Mouse (Mus musculus) Muller cell, postnatal 12 days (primary cell): ENCODE results near the gene Krt84.
A peak's percentile ranks its signal among the peaks of the same experiment; 100 is the strongest.

Experiments
- DNase-seq: peaks from one replicate; pipeline ENCODE4 v3.0.0-alpha.2; 2015; ENCODE audit errors: inconsistent ontology term

The Krt84 gene

GRCm38 (mm10) chr15:101495266-101495665 lies 37.4 kb downstream of the Krt84 start:
- DNase-seq = no peak

- DNase-seq = no peak
Measured at GRCm38 (mm10) chr15:101494203-101494602, 38.4 kb downstream of the Krt84 start.

GRCm38 (mm10) chr15:101493713-101494112 lies 38.9 kb downstream of the Krt84 start:
- no peak for DNase-seq

- no peak for DNase-seq
Measured at GRCm38 (mm10) chr15:101492718-101493117, 39.9 kb downstream of the Krt84 start.

GRCm38 (mm10) chr15:101491431-101491830 lies 41.2 kb downstream of the Krt84 start, which contains the start of gene Krt83:
Gene Krt83, minus strand, starts transcription at chr15:101491512.
- DNase-seq = peak; percentile 7

GRCm38 (mm10) chr15:101485911-101486635 lies 46.5 kb downstream of the Krt84 start:
- no peak for DNase-seq

GRCm38 (mm10) chr15:101484939-101485338 lies 47.7 kb downstream of the Krt84 start:
- DNase-seq = no peak

GRCm38 (mm10) chr15:101483646-101484045 lies 49.0 kb downstream of the Krt84 start:
- DNase-seq = no peak

GRCm38 (mm10) chr15:101482056-101482455 lies 50.6 kb downstream of the Krt84 start:
- DNase-seq = peak; percentile 7

- no peak for DNase-seq
Measured at GRCm38 (mm10) chr15:101479666-101480060, 53.0 kb downstream of the Krt84 start.

GRCm38 (mm10) chr15:101479007-101479665 lies 53.5 kb downstream of the Krt84 start:
- peak; percentile 48 for DNase-seq
